Mouse (Mus musculus) thymus, postnatal 0 days (tissue): ENCODE results near the gene Gm49325. TPM values are rescaled to one million over a fixed set of nuclear protein-coding genes. Genes with fewer than 3 reads are reported as not detected.

ENCODE experiments used
- DNase-seq: peaks from one replicate; pipeline ENCODE4 v3.0.0-alpha.2; 2015; ENCODE audit warnings: low spot score
- polyA plus RNA-seq: library from polyadenylated mRNA; unstranded; fragments of >200 nt; fragmentation: Nextera tagmentation; extraction: Ambion mirVana; gene quantifications from 2 replicates; pipeline ENCODE4 v1.2.1, GENCODE M21; 2015

The Gm49325 gene
- polyA plus RNA-seq, 1 experiment from 2014 or later = 23.4 TPM

DNA sequence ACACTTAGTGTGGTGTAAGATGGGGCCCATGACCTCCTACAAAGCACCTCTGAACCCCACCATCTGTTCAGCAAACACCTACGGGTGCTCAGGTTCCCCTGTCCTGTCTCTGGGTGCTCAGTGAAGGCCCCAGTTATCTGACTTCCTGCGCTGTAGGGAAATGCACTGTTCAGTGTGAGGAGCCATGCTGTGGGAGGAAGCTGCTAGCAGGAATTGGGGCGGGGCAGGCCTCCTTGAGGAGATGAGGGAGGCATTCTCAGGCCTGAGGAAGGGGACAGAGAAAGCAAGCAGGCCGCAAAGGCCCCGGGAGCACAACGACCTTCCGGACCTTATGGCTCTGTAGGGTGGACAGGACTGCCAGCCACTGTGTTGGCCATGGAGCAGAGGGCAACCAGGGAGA, 16.9 kb upstream of the Gm49325 start:
- no peak for DNase-seq

DNA sequence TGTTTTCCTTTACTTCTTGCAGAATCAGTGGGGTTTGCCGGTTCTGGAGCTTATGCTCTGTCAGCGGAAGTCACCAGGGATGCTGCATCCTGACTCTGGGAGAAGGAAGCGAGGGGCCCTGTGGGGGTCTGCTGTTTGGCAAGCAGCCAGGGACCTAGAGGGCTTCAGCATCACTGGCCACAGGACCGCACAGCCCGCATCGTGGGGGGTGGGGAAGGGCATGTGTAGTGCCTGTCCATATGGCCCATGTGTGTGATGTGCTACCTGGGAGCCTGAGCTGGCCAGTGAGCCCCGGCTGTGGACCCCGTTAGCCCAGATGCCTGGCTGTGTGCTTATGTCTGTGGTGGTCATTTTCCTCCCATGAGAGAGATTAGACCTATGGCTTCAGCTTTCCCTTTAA, 16.2 kb upstream of the Gm49325 start:
- no peak for DNase-seq

DNA sequence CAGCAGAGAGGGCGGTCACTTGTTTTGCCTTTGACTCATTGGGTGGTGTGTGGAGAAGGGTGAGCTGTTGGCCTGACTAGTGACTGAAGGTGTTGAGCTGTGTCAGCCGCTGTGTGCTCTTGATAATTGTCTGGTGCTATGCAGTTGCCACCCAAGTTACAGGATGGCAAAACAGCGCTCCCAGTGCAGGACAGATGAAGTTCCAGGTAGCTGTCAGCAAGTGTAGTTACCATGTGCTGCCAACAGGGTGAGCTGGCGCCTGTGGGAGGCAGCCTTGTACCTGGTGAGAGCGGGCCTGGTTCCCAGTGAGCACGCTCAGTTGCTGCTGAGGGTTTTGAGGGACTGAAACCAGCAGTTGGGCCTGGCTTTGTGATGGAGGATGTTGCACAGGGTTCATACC, 15.2 kb upstream of the Gm49325 start:
- DNase-seq = peak; percentile 86

DNA sequence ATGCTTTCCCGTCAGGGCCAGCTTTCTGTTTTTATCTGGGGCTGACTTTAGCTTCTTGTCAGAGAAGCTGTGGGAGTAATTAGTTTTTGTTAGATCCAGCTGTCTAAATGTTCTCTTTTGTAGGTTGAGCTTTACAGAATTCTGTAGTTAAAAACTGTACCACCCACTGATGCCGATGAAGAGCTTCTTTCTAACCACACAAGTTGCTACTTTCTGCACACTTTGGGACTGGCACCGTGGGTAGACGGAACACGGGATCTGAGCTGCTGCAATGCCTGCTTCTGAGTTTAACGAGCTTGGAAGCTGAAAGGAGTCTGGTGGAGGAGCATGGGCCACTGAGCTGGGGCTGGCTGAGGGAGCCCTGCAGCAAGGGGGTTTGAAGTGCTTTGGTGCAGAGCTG, 14.5 kb upstream of the Gm49325 start:
- DNase-seq = no peak

DNA sequence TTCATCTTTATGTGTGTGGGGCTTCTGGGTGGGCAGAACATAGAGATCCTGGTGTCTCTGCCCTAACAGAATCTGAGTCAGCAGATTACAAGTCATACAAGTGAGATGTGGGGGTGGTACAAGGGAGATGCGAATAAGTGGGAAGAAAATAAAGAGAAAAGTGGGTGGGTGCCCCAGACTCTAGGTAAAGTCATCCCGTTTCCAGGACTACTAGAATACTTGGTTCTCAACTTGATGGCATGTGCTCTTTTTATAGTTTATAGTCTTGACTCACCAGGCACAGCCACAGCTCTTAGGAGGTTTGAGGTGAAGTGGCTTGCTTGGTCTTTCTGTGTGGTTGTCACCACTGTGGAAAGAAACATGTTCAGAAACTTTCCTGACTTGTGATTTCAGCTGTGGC, 9.9 kb upstream of the Gm49325 start:
- DNase-seq = no peak

DNA sequence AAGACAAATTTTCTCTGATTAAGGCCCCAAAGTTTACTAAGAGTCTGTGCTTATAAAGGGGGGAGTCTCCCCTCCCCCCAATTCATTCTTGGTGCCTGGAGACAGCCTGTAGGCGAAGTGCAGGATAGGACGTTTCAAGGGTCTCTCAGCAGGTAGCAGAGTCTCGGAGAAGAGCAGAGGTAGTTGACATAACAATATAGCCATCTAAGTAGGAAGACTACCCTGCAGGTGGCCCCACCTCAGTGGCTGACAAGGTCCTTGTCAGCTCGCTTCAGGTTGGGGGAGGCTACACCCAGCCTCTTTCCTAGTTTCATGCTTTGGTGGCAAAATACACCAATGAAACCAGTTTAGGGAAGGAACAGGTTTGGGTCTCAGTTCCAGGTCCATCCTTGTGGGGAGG, 3.0 kb upstream of the Gm49325 start:
- DNase-seq = no peak

DNA sequence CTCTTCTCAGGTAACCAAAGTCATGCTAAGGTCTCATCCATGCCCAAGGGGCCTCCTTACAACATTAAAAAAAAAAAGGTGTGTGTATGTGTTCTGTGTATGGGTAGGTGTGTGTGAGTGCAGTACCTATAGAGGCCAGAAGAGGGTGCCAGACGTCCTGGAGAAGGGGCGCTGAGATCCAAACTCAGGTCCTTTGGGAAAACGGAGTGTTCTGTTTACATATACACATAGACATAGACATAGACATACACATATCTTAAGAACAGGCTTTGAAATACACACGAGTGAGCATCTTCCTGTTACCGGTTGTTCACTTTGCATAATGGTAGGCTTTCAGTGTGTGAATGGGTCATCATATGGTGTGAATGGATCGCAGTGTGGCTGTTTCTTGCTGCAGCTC, 1.9 kb upstream of the Gm49325 start:
- DNase-seq = no peak

DNA sequence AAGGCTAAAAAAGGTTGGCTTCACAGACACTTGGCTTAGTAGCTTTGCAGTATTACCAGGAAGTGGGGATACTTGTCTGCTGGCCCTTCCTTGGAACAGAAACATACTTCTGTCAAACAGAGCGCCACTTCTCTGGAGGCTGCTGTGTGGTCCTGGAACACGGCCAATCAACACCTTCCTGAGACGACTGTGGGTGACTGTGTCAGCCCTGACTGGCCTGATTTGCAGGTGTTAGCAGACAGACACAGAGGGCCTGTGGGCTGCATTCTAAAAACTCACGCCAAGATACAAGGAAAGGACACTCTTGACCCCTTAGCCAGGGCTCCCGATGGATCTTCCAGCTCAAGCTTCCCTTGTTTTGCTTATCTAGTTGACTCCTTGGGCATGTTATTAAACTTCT, 1.0 kb upstream of the Gm49325 start:
- no peak for DNase-seq

DNA sequence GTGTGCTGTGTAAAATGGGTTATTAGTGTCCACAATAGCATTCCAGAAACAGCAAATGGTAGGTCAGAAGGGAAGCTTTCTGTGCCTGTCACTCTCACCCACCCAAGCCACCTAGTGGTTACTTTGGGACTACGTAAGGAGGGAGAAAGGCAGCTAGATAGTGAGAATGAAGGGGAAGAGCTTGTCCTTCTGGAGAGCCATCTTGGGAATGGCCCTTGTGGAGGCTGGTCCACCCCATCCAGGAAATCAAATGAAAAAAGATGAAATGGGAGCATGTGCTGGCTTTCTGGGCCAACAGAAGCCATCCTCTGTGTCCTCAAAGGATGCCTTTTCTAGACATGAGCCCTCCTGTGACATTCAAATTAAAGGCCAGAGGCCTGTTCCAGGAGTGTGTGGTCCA, 629 bp upstream of the Gm49325 start:
- DNase-seq = peak; percentile 62

DNA sequence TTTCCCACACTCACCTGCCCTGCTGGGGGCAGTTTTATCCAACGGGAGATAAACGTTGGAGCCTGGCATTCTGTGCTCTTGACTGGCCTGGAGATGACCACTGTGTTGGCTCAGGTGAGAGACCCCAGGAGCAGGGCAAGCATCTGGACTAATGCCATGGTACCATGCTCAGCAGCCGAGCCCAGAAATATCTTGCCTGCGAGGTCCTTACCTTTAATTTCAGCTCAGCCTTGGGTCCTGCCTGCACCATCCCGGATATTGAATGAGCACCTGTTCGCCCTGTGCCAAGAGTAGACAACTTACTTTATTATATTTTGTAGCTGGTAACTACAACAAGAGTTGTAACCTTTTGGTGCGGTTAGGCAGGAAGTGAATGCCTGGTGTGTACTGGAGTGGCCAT, 858 bp downstream of the Gm49325 start:
- peak; percentile 58 for DNase-seq

DNA sequence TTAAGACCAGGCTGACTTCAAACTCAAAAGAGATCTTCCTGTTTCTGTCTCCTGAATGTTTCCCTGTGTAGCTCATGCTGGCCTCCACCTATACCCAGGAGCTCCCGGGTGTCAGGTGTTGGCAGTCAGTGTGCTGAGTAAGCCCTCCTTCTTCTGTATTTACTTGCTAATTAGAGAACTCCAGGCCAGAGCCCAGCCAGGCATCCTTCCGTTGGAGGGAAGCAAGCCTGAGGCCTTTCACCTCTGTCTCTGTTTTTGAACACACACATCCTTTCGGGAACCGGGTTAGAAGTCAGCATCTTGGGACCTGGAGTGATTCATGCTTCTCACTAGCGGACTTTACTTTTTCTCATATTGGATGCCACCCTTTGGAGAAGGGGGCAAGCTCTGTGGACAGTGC, 1.4 kb downstream of the Gm49325 start:
- DNase-seq = no peak

DNA sequence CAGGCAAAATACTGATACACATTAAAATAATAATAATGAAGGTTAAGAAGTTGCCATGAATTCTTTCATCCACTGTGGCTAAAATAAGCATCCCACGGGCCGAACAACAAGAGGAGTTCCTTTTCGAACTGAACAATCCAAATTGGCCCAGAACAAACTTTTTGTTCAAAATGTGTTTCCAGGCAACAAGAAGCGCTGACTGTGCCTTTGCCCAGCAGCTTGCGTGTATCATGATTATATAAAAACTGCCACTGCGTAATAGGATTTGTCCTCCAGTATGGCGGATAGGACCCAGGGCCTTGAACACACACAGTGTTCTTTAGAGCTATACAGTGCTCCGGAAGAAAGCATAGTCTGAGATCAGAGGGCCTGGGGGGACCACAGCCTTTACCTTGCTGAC, 2.6 kb downstream of the Gm49325 start:
- DNase-seq = no peak

DNA sequence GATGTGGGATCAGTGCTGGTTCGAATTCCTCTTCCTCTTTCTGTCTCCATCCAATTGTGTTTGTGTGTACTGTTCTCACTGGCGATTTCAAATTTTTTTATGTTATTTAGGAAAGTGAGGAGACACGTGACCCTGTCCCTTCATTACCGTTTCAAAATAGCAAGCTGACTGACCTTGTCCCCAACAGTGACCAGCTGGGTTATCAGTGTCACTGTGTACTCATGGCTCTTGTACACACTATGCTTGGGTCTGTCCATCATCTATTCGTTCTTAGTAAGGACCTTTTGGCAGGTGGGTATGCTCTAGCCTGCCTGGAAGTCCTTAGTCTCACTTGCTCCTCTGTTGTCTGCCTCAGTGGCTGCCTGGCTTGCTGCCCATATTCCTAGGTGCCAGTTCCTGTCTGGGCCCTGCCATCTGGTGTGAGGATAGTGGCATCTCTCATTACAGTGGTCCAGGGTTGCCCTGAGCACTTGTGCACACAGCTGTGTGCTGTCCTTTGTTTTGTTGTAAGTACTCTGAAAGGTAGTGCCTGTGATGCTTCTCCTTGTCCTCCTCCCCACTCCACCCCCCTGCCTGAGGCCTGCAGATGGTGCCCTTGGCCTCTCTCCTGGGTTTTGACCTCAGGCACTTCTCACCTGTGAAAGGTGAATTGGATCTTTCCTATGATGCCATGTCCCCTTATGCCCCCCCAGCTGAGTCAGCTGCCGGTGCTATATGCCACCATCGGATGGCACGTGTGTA, 4.4 kb downstream of the Gm49325 start:
- no peak for DNase-seq

DNA sequence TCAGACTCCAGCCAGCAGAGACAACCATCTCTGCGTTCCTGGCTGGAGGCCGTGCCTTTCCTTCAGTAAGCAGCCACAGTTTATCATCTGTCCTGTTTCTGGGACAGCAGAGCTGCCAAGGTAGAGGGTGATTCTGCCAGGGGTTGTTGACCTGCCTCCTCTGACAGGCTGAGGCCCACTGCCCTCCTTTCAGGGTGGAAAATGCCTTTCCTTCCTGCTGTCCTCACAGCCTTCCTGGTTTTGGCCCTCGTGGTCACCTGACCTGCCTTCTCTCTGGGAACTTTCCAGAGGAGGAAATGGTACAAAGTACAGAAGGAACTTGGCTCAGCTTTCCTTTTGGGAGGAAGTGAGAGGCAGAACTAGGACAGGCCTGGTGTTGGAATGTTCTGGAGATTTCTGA, 7.4 kb downstream of the Gm49325 start:
- no peak for DNase-seq

DNA sequence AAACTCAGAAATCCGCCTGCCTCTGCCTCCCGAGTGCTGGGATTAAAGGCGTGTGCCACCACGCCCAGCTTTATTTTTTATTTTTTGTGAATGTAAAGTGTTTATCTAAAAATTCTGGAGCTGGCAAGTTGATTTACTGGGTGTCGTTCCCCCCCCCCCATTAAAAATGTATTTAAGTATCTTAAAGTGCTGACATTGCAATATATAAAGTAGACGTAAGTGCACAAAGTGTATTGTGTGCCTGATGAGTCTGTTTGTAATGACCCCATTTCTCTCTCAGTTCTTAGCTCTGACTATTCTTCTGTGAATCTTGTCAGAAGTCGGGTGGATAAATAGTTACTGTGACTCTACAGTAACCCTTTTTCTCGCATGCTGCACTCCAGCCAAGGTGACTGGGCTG, 9.7 kb downstream of the Gm49325 start:
- no peak for DNase-seq

DNA sequence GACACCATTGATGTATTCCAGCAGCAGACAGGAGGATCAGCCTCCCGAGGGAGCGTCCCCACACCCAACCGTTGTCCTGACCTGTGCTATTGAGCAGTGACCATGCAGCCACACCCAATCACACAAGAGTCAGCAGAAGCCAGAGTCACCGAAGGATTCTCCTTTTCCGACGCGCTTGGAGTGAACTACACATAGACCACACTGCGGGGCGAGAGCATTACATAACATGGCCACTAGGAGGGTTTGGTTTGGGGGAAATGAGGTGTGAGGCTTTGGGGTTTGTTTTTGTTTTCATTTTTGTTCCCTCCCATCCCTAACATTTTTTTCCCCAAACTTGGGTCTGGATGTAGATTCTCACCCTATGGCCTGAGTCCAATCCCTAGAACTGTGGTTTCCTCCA, 10.2 kb downstream of the Gm49325 start:
- no peak for DNase-seq

DNA sequence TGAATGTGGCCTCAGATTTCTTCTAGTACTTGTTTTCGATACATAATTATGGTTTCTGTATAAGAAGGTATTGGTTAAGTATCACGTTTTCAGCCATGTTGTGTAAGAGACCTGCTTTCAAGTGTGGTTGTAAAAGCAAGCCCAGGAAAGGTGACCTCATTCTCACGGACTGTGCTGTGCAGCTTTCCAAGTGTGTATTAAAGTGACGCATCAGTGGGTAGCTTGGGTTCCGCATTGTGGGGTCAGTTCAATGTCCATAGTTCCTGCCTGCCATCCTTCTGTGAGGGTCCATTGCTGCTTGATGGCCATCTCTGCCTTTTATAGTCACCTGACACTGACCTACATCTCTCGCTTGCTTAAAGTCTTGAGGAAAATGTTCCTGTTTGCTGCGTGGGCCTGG, 10.9 kb downstream of the Gm49325 start:
- no peak for DNase-seq

DNA sequence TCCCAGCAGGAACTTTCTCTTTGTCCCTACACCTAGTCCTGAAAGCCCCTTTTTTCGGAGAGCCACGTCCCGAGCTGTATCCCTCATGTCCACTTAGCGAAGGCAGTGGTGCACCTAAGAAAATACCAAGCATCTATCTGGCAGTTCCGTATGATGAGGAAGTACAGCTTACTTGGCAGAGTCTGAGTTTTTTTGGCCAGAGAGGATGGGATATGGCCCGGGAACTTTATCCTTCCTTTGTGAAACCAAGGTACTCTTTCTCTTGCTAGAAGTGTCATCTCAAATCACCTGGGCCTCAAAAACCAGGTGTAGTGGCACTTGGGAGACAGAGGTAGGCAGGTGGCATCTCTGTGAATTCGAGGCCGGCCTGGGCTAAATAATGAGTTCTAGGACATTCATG, 15.5 kb downstream of the Gm49325 start:
- DNase-seq = no peak

DNA sequence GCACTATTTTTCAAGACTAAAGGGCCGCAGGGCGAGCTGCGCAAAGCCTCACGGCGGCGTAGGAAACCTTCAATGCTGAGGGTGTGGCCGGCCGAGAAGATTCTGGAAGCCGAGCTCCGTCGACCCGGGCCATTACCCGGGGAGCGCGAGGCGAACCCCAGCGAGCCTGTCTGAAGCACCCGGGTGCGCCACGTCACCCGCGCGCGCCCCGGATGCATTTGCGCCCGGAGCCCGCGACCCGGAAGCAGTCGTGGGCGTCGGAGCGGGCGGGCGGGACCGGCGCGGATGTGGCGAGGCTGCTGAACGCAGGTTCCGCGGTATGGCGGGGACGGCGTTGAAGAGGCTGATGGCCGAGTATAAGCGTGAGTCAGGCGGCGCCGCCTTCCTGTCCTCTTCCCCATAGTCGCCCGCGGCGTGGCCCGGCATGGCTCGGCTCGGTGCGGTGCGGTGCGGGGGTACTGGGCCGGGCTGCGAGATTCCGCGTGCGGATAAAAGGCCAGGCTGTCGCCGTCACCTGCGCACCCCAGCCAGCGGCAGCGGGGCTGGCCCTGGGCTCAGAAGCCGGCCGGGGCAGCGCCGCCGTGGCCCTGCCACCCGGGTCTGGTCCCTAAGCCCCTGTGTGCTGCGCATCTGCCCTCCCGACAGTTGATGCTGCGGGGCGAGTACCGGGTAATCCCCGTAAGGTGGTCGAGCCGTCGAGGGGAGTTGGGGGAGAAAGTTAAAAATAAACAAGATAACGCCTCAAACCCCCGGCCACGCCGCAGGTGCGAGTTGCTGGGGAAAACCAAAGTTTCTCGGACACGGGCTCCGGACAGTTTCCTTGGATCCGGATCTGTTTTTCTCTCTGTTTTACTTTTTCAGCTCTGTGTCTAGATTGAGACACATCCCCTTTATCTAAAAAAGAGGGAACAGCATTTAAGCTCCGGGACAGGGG, 16.3 kb downstream of the Gm49325 start, which contains the start of gene Ube2g2:
Ube2g2 (plus strand) TSS at position 221 of the 934 bp plus-strand sequence.
- peak; percentile 97 for DNase-seq

DNA sequence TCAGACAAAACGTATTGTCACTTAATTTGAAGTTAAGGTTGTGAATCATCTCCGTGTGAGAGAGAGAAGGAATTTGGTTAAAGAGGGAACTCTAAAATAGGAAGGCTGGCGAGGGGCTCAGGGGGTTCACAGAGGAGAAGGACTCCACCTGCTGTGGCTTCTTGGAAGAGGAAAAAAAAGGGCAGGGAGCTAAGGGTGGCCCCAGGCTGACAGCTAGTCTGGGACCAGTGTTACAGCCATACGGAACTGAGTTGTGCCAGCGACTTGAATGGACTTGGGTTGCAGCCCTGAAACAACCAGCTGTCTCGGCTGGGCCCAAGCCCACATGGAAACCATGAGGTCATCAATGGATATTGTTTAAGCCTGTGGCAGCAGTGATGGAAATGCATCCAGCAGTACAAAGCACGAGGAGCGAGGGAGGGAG, 17.1 kb downstream of the Gm49325 start:
- no peak for DNase-seq

DNA sequence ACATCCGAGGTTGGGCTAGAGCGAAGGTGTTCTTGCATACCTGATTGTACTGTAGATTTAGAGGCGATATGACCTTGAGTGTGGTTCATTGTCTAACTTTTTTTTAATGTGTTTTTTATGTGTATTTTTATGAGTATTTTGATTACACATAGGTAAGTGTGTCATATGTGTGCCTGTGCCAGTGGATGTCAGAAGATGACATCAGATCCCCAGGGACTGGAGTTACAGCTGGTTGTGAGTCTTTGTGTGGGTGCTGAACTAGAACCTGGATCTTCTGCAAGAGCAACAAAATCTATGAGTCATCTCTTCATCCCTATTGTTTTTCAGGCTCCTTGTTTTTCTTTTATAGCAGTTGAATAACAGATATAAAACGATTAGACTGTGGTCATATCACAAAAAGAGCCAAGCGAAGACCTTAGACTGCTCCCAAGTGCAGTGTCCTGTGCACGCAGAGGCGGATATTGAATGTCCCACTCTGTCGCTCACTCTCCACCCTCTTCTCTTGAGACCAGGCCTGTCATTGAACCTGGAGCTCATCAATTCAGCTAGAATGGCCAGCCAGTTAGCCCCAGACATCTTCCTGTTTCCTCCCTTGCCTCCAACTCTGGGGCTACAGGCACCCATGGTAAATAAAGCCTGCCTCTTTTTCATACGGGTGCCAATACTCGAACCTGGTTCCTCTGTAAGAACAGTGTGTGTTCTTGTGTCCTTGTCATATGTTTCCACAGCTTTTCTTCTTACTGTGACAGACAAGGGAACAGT, 17.8 kb downstream of the Gm49325 start:
- no peak for DNase-seq

DNA sequence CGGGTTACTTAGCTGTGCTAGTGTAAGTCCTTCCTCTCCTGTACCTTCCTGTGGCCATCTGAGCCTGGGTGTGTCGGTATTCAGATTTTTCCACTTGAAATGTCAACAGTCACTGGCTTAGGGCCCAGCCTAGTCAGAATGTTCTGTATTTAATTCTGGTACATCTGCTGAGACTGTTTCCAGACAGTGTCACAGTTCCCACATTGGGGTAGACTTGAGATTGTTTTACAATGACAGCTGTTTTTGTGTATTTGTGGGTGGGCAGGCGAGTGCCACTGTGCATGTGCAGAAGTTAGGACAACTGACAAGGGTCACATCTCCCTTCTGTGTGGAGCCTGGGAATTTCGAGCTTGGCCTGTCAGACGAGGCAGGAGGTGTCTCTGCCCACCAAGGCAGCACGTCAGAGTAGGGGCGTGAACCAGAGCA, 18.6 kb downstream of the Gm49325 start:
- no peak for DNase-seq
